Mouse (Mus musculus) G1E (cell line): ENCODE results near the gene Psmb5. TPM values are rescaled to one million over a fixed set of nuclear protein-coding genes. Genes with fewer than 3 reads are reported as not detected.

ENCODE experiments used
- ATAC-seq: 2 replicates; pipeline ENCODE4 v1.8.0; 2016; ENCODE audit warnings: mild to moderate bottlenecking; ENCODE audit not compliant: insufficient number of reproducible peaks, poor library complexity, low FRiP score, severe bottlenecking; ENCODE audit errors: extremely low read depth
- DNase-seq: peaks from one replicate; pipeline ENCODE4 v3.0.0; 2012; ENCODE audit warnings: low spot score
- H3K27me3 ChIP-seq: 2 replicates; pipeline ENCODE4 v1.6.1; 2012; ENCODE audit warnings: mild to moderate bottlenecking, low read length, inconsistent platforms; ENCODE audit not compliant: insufficient read depth
- H3K36me3 ChIP-seq: replicated peaks from 2 replicates; pipeline ENCODE3; 2012; ENCODE audit warnings: mild to moderate bottlenecking, inconsistent platforms
- H3K4me1 ChIP-seq: 2 replicates; pipeline ENCODE4 v1.6.1; 2012; ENCODE audit warnings: low read depth, low read length, inconsistent platforms, mixed read lengths; ENCODE audit not compliant: insufficient read depth
- H3K4me3 ChIP-seq: 2 replicates; pipeline ENCODE4 v1.5.1; 2012; ENCODE audit warnings: low read depth, mild to moderate bottlenecking, inconsistent platforms, low read length, moderate library complexity, mixed read lengths
- H3K9me3 ChIP-seq: replicated peaks from 2 replicates; pipeline ENCODE4 v1.6.1; 2012; ENCODE audit warnings: inconsistent platforms
- CTCF ChIP-seq: IDR thresholded peaks from 2 replicates; pipeline ENCODE4 v1.5.1; 2012; ENCODE audit warnings: low read depth, low read length, inconsistent platforms, mixed read lengths
- GATA1 ChIP-seq: IDR thresholded peaks from 2 replicates; pipeline ENCODE4 v1.6.1; 2012; ENCODE audit warnings: borderline replicate concordance, low read length, inconsistent platforms, mixed read lengths
- GATA2 ChIP-seq: IDR thresholded peaks from 2 replicates; pipeline ENCODE4 v1.6.1; 2012; ENCODE audit warnings: low read depth, low read length, inconsistent platforms, borderline replicate concordance
- POLR2AphosphoS5 ChIP-seq: IDR thresholded peaks from 2 replicates; pipeline ENCODE4 v1.6.1; 2012; ENCODE audit warnings: low read depth, low read length, inconsistent platforms; ENCODE audit not compliant: insufficient replicate concordance
- TAL1 ChIP-seq: conservative IDR thresholded peaks from 2 replicates; pipeline ENCODE4 v1.6.1; 2012; ENCODE audit warnings: low read depth, low read length, inconsistent platforms, mixed read lengths
- polyA plus RNA-seq: library from polyadenylated mRNA; stranded (reverse); fragments of >175 nt; gene quantifications from 2 replicates; pipeline ENCODE4 v1.2.3, GENCODE M21; 2012
- total RNA-seq, 2 experiments: library from RNA; stranded (forward) in 1 of 2; stranded (reverse) in 1 of 2; fragments of 200-1000 nt in 1 of 2; fragments of >200 nt in 1 of 2; fragmentation: Nextera tagmentation in 1 of 2; gene quantifications; 2 replicates each; pipeline ENCODE4 v1.2.3; 2014 to 2017

Psmb5 gene
- total and polyA plus RNA-seq, 3 experiments: 26.5 to 149 (median 56.8) TPM

GRCm38 (mm10) chr14:54601601-54602000, 16.2 kb downstream of the Psmb5 start:
- DNase-seq: no peak
- H3K9me3 ChIP-seq: no peaks in the 10 kb centered on the region
- no peak overlapping the region for H3K4me3 ChIP-seq
- peaks cover 6% of the 10 kb centered on the region for H3K36me3 ChIP-seq
- no peak for ATAC-seq
- H3K4me1 ChIP-seq: peaks cover 38% of the 10 kb centered on the region
- TF ChIP-seq TAL1: no peak
- TF ChIP-seq GATA1: no peak
- TF ChIP-seq POLR2AphosphoS5: no peak
- TF ChIP-seq CTCF: no peak
- no peak for TF ChIP-seq GATA2
- no peaks in the 10 kb centered on the region for H3K27me3 ChIP-seq

- H3K36me3 ChIP-seq: peaks cover 32% of the 10 kb centered on the region
- peaks cover 11% of the 10 kb centered on the region for H3K4me1 ChIP-seq
- H3K27me3 ChIP-seq: no peaks in the 10 kb centered on the region
- no peaks in the 10 kb centered on the region for H3K9me3 ChIP-seq
- no peak for ATAC-seq
- H3K4me3 ChIP-seq: no peak overlapping the region
- DNase-seq: no peak
- TF ChIP-seq TAL1: no peak
- TF ChIP-seq POLR2AphosphoS5: no peak
- TF ChIP-seq GATA2: no peak
- TF ChIP-seq GATA1: no peak
- TF ChIP-seq CTCF: no peak
Measured at GRCm38 (mm10) chr14:54597084-54597483, 20.7 kb downstream of the Psmb5 start.

- H3K9me3 ChIP-seq: no peaks in the 10 kb centered on the region
- H3K4me3 ChIP-seq: no peak overlapping the region
- TF ChIP-seq TAL1: no peak
- no peak for TF ChIP-seq GATA2
- TF ChIP-seq POLR2AphosphoS5: no peak
- no peak for TF ChIP-seq CTCF
- no peak for TF ChIP-seq GATA1
- ATAC-seq (no peak), DNase-seq (no peak)
- peaks cover 5% of the 10 kb centered on the region; the same call in 1 of the 2 replicates for H3K4me1 ChIP-seq
- peaks cover 44% of the 10 kb centered on the region for H3K36me3 ChIP-seq
- H3K27me3 ChIP-seq: no peaks in the 10 kb centered on the region
Measured at GRCm38 (mm10) chr14:54594631-54595414, 23.0 kb downstream of the Psmb5 start.

- Histone ChIP-seq H3K27me3 (no peaks in the 10 kb centered on the region), H3K4me3 (no peak overlapping the region), H3K9me3 (no peaks in the 10 kb centered on the region), H3K36me3 (peaks cover 41% of the 10 kb centered on the region), H3K4me1 (peaks cover 6% of the 10 kb centered on the region; the same call in 1 of the 2 replicates)
- TF ChIP-seq POLR2AphosphoS5 (no peak), GATA2 (no peak), TAL1 (no peak), CTCF (0 out of 2 replicates have a peak, but pooled peaks have one; percentile 25), GATA1 (no peak)
- ATAC-seq (no peak), DNase-seq (no peak)
Measured at GRCm38 (mm10) chr14:54594055-54594454, 23.8 kb downstream of the Psmb5 start.

GRCm38 (mm10) chr14:54592319-54592934, 25.4 kb downstream of the Psmb5 start:
- Histone ChIP-seq H3K27me3 (no peaks in the 10 kb centered on the region), H3K4me1 (peaks cover 8% of the 10 kb centered on the region; the same call in 1 of the 2 replicates), H3K9me3 (no peaks in the 10 kb centered on the region), H3K4me3 (no peak overlapping the region), H3K36me3 (peaks cover 37% of the 10 kb centered on the region)
- DNase-seq: no peak
- ATAC-seq: no peak
- TF ChIP-seq CTCF: no peak
- no peak for TF ChIP-seq GATA1
- TF ChIP-seq GATA2: no peak
- no peak for TF ChIP-seq TAL1
- no peak for TF ChIP-seq POLR2AphosphoS5

GRCm38 (mm10) chr14:54591056-54591455, 26.8 kb downstream of the Psmb5 start:
- H3K9me3 ChIP-seq: no peaks in the 10 kb centered on the region
- no peaks in the 10 kb centered on the region for H3K27me3 ChIP-seq
- H3K4me1 ChIP-seq: peaks cover 8% of the 10 kb centered on the region; the same call in 1 of the 2 replicates
- no peak for TF ChIP-seq POLR2AphosphoS5
- no peak for TF ChIP-seq CTCF
- no peak for TF ChIP-seq GATA2
- TF ChIP-seq TAL1: no peak
- TF ChIP-seq GATA1: no peak
- H3K36me3 ChIP-seq: peaks cover 37% of the 10 kb centered on the region
- DNase-seq (no peak), ATAC-seq (no peak)
- H3K4me3 ChIP-seq: no peak overlapping the region
